Mouse (Mus musculus) Patski (cell line): ENCODE measurements around the gene Layn. TPM values are rescaled to one million over a fixed set of nuclear protein-coding genes. Genes with fewer than 3 reads are reported as not detected.
A peak's percentile ranks its signal among the peaks of the same experiment; 100 is the strongest.

Experiments used
- ATAC-seq: fragments of 100-300 bp; one replicate; pipeline ENCODE4 v1.8.0; 2021
- CTCF ChIA-PET: fragments of 350-600 bp; sonication (Branson Sonifier 250); formaldehyde crosslinking; loops from one replicate; lab custom pipeline; 2022; ENCODE audit warnings: inconsistent platforms; lab: Charles Lee
- POLR2A ChIA-PET: fragments of 350-600 bp; sonication (Branson Sonifier 250); formaldehyde crosslinking; loops from one replicate; lab custom pipeline; 2022; ENCODE audit warnings: antibody characterized with exemption, inconsistent platforms; lab: Charles Lee
- DNase-seq: peaks from one replicate; pipeline ENCODE4 v3.0.0-alpha.2; 2011; ENCODE audit warnings: low read depth, low spot score
- H3K27me3 ChIP-seq: fragments of 371-371 bp; one replicate; pipeline ENCODE4 v1.5.1; 2021
- CTCF ChIP-seq: fragments of 100-300 bp; IDR thresholded peaks from one replicate; pipeline ENCODE4 v1.5.1; 2021
- in situ Hi-C: fragments of 300-500 bp; cut with MboI; formaldehyde crosslinking; loops from 3 replicates; pipeline ENCODE4 v1.11.1; 2018; ENCODE audit warnings: low pct_unique_long_range_greater_than_20kb, mixed read lengths
- polyA plus RNA-seq: library from polyadenylated mRNA; unstranded; gene quantifications from one replicate; pipeline ENCODE4 v1.2.3, GENCODE M21; 2021

Layn gene
- polyA plus RNA-seq, 1 experiment from 2014 or later = not detected

GRCm38 (mm10) chr9:51008841-51009655 lies 67.8 kb downstream of the Layn start, which contains the start of gene Sik2:
TSS of gene Sik2 (minus strand) at chr9:51009073.
- ChIA-PET POLR2A (no interaction called here), CTCF (interaction anchor here (3.0 kb wide), 1 partner anchor 160 kb away, joined by 33 read pairs; no protein-coding TSS in a partner anchor)
- no peaks in the 10 kb centered on the region for H3K27me3 ChIP-seq
- DNase-seq (peak; percentile 48), ATAC-seq (peak; percentile 93)
- in situ Hi-C loops = loop anchor here (5.0 to 25.0 kb wide), 2 partner anchors 157 to 322 kb away; no protein-coding TSS in a partner anchor
- TF ChIP-seq CTCF = peak; percentile 100

GRCm38 (mm10) chr9:51008068-51008840 lies 68.6 kb downstream of the Layn start:
- ATAC-seq (peak; percentile 49), DNase-seq (no peak)
- POLR2A ChIA-PET = interaction anchor here (0.9 kb wide), 1 partner anchor 159 kb away, joined by 4 read pairs; no protein-coding TSS in a partner anchor
- in situ Hi-C loops = loop anchor here (5.0 to 25.0 kb wide), 2 partner anchors 156 to 321 kb away; no protein-coding TSS in a partner anchor
- CTCF ChIA-PET = interaction anchor here (0.9 to 3.0 kb wide), 5 partner anchors 10 to 160 kb away, joined by 3 to 33 read pairs (median 3); no protein-coding TSS in a partner anchor
- no peaks in the 10 kb centered on the region for H3K27me3 ChIP-seq
- no peak for TF ChIP-seq CTCF

- DNase-seq (no peak), ATAC-seq (no peak)
- in situ Hi-C loops = loop anchor here (5.0 to 25.0 kb wide), 2 partner anchors 155 to 320 kb away; no protein-coding TSS in a partner anchor
- ChIA-PET CTCF (interaction anchor here (0.9 to 3.0 kb wide), 6 partner anchors 10 to 159 kb away, joined by 3 to 33 read pairs (median 3); no protein-coding TSS in a partner anchor), POLR2A (interaction anchor here (0.9 kb wide), 1 partner anchor 158 kb away, joined by 4 read pairs; no protein-coding TSS in a partner anchor)
- H3K27me3 ChIP-seq = no peaks in the 10 kb centered on the region
- no peak for TF ChIP-seq CTCF
These were observed 69.2 kb downstream of the Layn start for GRCm38 (mm10) chr9:51007726-51008067.

- in situ Hi-C loops = loop anchor here (5.0 to 25.0 kb wide), 2 partner anchors 155 to 320 kb away; no protein-coding TSS in a partner anchor
- ChIA-PET POLR2A (no interaction called here), CTCF (interaction anchor here (0.6 to 3.0 kb wide), 11 partner anchors 9 to 234 kb away, joined by 3 to 33 read pairs (median 3); no protein-coding TSS in a partner anchor)
- ATAC-seq (no peak), DNase-seq (no peak)
- no peaks in the 10 kb centered on the region for H3K27me3 ChIP-seq
- peak; percentile 75 for TF ChIP-seq CTCF
These were observed 70.0 kb downstream of the Layn start for GRCm38 (mm10) chr9:51006846-51007245.

Other genes starting within 250 kb of the Layn start
- 34.9 TPM for gene Ppp2r1b, start 231.8 kb downstream of the Layn start, polyA plus RNA-seq
- gene Sik2, start 68.0 kb downstream of the Layn start, polyA plus RNA-seq = 17.3 TPM
- gene Btg4, start 16.2 kb downstream of the Layn start, polyA plus RNA-seq = not detected
- not detected for gene 4833427G06Rik, start 25.0 kb upstream of the Layn start, polyA plus RNA-seq
- gene Gm32742, start 88.4 kb upstream of the Layn start, polyA plus RNA-seq = under 0.01 TPM
- not detected for gene Pou2af1, start 136.6 kb upstream of the Layn start, polyA plus RNA-seq
- gene Colca2, start 201.5 kb upstream of the Layn start, polyA plus RNA-seq = 3.5 TPM